Mouse (Mus musculus): ENCODE results near the gene Ddx59. TPM values are rescaled to one million over a fixed set of nuclear protein-coding genes. Genes with fewer than 3 reads are reported as not detected.

Gene Ddx59
- polyA plus RNA-seq, 1 experiment from 2014 or later: 19.8 TPM

- Histone ChIP-seq H3K9me3 (ENCODE audit: control insufficient read depth, low read depth, low read length) (no peaks in the 10 kb centered on the region), H3K9ac (replicated peaks; ENCODE audit: low read depth, low read length) (no peak overlapping the region), H3K4me2 (replicated peaks; ENCODE audit: low read depth, low read length) (no peak overlapping the region), H3K27ac (ENCODE audit: low read length) (no peak overlapping the region), H3K4me1 (ENCODE audit: control insufficient read depth, insufficient read depth, low read length) (no peaks in the 10 kb centered on the region), H3K36me3 (ENCODE audit: control insufficient read depth, insufficient read depth, low read length) (no peaks in the 10 kb centered on the region; the same call in 1 of the 2 replicates), H3K27me3 (ENCODE audit: control insufficient read depth, insufficient read depth, low read length) (no peaks in the 10 kb centered on the region), H3K4me3 (ENCODE audit: low read depth, low read length) (no peak overlapping the region)
- no peak for ATAC-seq (ENCODE audit: insufficient number of reproducible peaks, insufficient read depth, low FRiP score, low read depth)
- 46% methylated on average over 7 of the region's 7 CpGs for WGBS
Observed at GRCm38 (mm10) chr1:136430126-136430818, 15.2 kb downstream of the Ddx59 start.

GRCm38 (mm10) chr1:136440741-136441140, 25.7 kb downstream of the Ddx59 start:
- H3K36me3 ChIP-seq (ENCODE audit: control insufficient read depth, insufficient read depth, low read length): no peaks in the 10 kb centered on the region
- no peak overlapping the region for H3K27ac ChIP-seq (ENCODE audit: low read length)
- H3K27me3 ChIP-seq (ENCODE audit: control insufficient read depth, insufficient read depth, low read length): no peaks in the 10 kb centered on the region
- no peak overlapping the region for H3K4me3 ChIP-seq (ENCODE audit: low read depth, low read length)
- WGBS: 73% methylated on average over 7 of the region's 7 CpGs
- no peaks in the 10 kb centered on the region for H3K9me3 ChIP-seq (ENCODE audit: control insufficient read depth, low read depth, low read length)
- no peak for ATAC-seq (ENCODE audit: insufficient number of reproducible peaks, insufficient read depth, low FRiP score, low read depth)
- H3K9ac ChIP-seq (replicated peaks; ENCODE audit: low read depth, low read length): no peak overlapping the region
- peaks cover 7% of the 10 kb centered on the region; the same call in 1 of the 2 replicates for H3K4me1 ChIP-seq (ENCODE audit: control insufficient read depth, insufficient read depth, low read length)
- no peak overlapping the region for H3K4me2 ChIP-seq (replicated peaks; ENCODE audit: low read depth, low read length)

GRCm38 (mm10) chr1:136442809-136443208, 27.7 kb downstream of the Ddx59 start:
- Histone ChIP-seq H3K4me1 (ENCODE audit: control insufficient read depth, insufficient read depth, low read length) (peaks cover 7% of the 10 kb centered on the region; the same call in 1 of the 2 replicates), H3K9me3 (ENCODE audit: control insufficient read depth, low read depth, low read length) (no peaks in the 10 kb centered on the region), H3K4me3 (ENCODE audit: low read depth, low read length) (no peak overlapping the region), H3K4me2 (replicated peaks; ENCODE audit: low read depth, low read length) (no peak overlapping the region), H3K27ac (ENCODE audit: low read length) (no peak overlapping the region), H3K36me3 (ENCODE audit: control insufficient read depth, insufficient read depth, low read length) (no peaks in the 10 kb centered on the region), H3K27me3 (ENCODE audit: control insufficient read depth, insufficient read depth, low read length) (no peaks in the 10 kb centered on the region), H3K9ac (replicated peaks; ENCODE audit: low read depth, low read length) (no peak overlapping the region)
- no peak for ATAC-seq (ENCODE audit: insufficient number of reproducible peaks, insufficient read depth, low FRiP score, low read depth)
- 35% methylated on average over 9 of the region's 9 CpGs for WGBS

GRCm38 (mm10) chr1:136444555-136445255, 29.6 kb downstream of the Ddx59 start:
- Histone ChIP-seq H3K9me3 (ENCODE audit: control insufficient read depth, low read depth, low read length) (no peaks in the 10 kb centered on the region), H3K36me3 (ENCODE audit: control insufficient read depth, insufficient read depth, low read length) (no peaks in the 10 kb centered on the region), H3K4me1 (ENCODE audit: control insufficient read depth, insufficient read depth, low read length) (0 out of 2 replicates have a peak, but pooled peaks cover 3% of the 10 kb centered on the region), H3K27me3 (ENCODE audit: control insufficient read depth, insufficient read depth, low read length) (no peaks in the 10 kb centered on the region), H3K9ac (replicated peaks; ENCODE audit: low read depth, low read length) (no peak overlapping the region), H3K4me2 (replicated peaks; ENCODE audit: low read depth, low read length) (no peak overlapping the region), H3K27ac (ENCODE audit: low read length) (no peak overlapping the region), H3K4me3 (ENCODE audit: low read depth, low read length) (no peak overlapping the region)
- 0 out of 2 replicates have a peak, but pooled peaks have one; percentile 58 for ATAC-seq (ENCODE audit: insufficient number of reproducible peaks, insufficient read depth, low FRiP score, low read depth)
- WGBS: 59% methylated on average over 12 of the region's 12 CpGs

GRCm38 (mm10) chr1:136446933-136447332, 31.9 kb downstream of the Ddx59 start:
- H3K4me2 ChIP-seq (replicated peaks; ENCODE audit: low read depth, low read length): no peak overlapping the region
- H3K9me3 ChIP-seq (ENCODE audit: control insufficient read depth, low read depth, low read length): no peaks in the 10 kb centered on the region
- no peak overlapping the region for H3K4me3 ChIP-seq (ENCODE audit: low read depth, low read length)
- 70% methylated on average over 10 of the region's 10 CpGs for WGBS
- H3K9ac ChIP-seq (replicated peaks; ENCODE audit: low read depth, low read length): no peak overlapping the region
- H3K27me3 ChIP-seq (ENCODE audit: control insufficient read depth, insufficient read depth, low read length): no peaks in the 10 kb centered on the region
- no peak for ATAC-seq (ENCODE audit: insufficient number of reproducible peaks, insufficient read depth, low FRiP score, low read depth)
- no peak overlapping the region for H3K27ac ChIP-seq (ENCODE audit: low read length)
- H3K36me3 ChIP-seq (ENCODE audit: control insufficient read depth, insufficient read depth, low read length): no peaks in the 10 kb centered on the region
- H3K4me1 ChIP-seq (ENCODE audit: control insufficient read depth, insufficient read depth, low read length): 0 out of 2 replicates have a peak, but pooled peaks cover 3% of the 10 kb centered on the region

- Histone ChIP-seq H3K36me3 (ENCODE audit: control insufficient read depth, insufficient read depth, low read length) (no peaks in the 10 kb centered on the region), H3K9ac (replicated peaks; ENCODE audit: low read depth, low read length) (no peak overlapping the region), H3K4me3 (ENCODE audit: low read depth, low read length) (no peak overlapping the region), H3K27me3 (ENCODE audit: control insufficient read depth, insufficient read depth, low read length) (no peaks in the 10 kb centered on the region), H3K9me3 (ENCODE audit: control insufficient read depth, low read depth, low read length) (no peaks in the 10 kb centered on the region), H3K4me2 (replicated peaks; ENCODE audit: low read depth, low read length) (no peak overlapping the region), H3K27ac (ENCODE audit: low read length) (no peak overlapping the region), H3K4me1 (ENCODE audit: control insufficient read depth, insufficient read depth, low read length) (0 out of 2 replicates have a peak, but pooled peaks cover 3% of the 10 kb centered on the region)
- ATAC-seq (ENCODE audit: insufficient number of reproducible peaks, insufficient read depth, low FRiP score, low read depth): no peak
- WGBS: 74% methylated on average over 4 of the region's 4 CpGs
Observed at GRCm38 (mm10) chr1:136447338-136447737, 32.3 kb downstream of the Ddx59 start.

- Histone ChIP-seq H3K9ac (replicated peaks; ENCODE audit: low read depth, low read length) (no peak overlapping the region), H3K4me1 (ENCODE audit: control insufficient read depth, insufficient read depth, low read length) (no peaks in the 10 kb centered on the region), H3K27me3 (ENCODE audit: control insufficient read depth, insufficient read depth, low read length) (no peaks in the 10 kb centered on the region), H3K9me3 (ENCODE audit: control insufficient read depth, low read depth, low read length) (no peaks in the 10 kb centered on the region), H3K4me2 (replicated peaks; ENCODE audit: low read depth, low read length) (no peak overlapping the region), H3K27ac (ENCODE audit: low read length) (no peak overlapping the region), H3K4me3 (ENCODE audit: low read depth, low read length) (no peak overlapping the region), H3K36me3 (ENCODE audit: control insufficient read depth, insufficient read depth, low read length) (no peaks in the 10 kb centered on the region)
- ATAC-seq (ENCODE audit: insufficient number of reproducible peaks, insufficient read depth, low FRiP score, low read depth): no peak
- 92% methylated on average over 6 of the region's 6 CpGs for WGBS
Observed at GRCm38 (mm10) chr1:136449541-136449940, 34.5 kb downstream of the Ddx59 start.

GRCm38 (mm10) chr1:136450206-136450605, 35.1 kb downstream of the Ddx59 start:
- ATAC-seq (ENCODE audit: insufficient number of reproducible peaks, insufficient read depth, low FRiP score, low read depth): no peak

More at GRCm38 (mm10) chr1:136450206-136450605, 35.1 kb downstream of the Ddx59 start:
- Histone ChIP-seq H3K4me1 (ENCODE audit: control insufficient read depth, insufficient read depth, low read length) (no peaks in the 10 kb centered on the region), H3K4me2 (replicated peaks; ENCODE audit: low read depth, low read length) (no peak overlapping the region), H3K4me3 (ENCODE audit: low read depth, low read length) (no peak overlapping the region), H3K27ac (ENCODE audit: low read length) (no peak overlapping the region), H3K27me3 (ENCODE audit: control insufficient read depth, insufficient read depth, low read length) (no peaks in the 10 kb centered on the region), H3K9me3 (ENCODE audit: control insufficient read depth, low read depth, low read length) (no peaks in the 10 kb centered on the region), H3K9ac (replicated peaks; ENCODE audit: low read depth, low read length) (no peak overlapping the region), H3K36me3 (ENCODE audit: control insufficient read depth, insufficient read depth, low read length) (no peaks in the 10 kb centered on the region)
- 68% methylated on average over 5 of the region's 5 CpGs for WGBS

Data from stomach, embryonic 14.5 days (tissue).